Mouse (Mus musculus) hindbrain, postnatal 0 days (tissue): ENCODE measurements around the gene Slc38a2. TPM values are rescaled to one million over a fixed set of nuclear protein-coding genes. Genes with fewer than 3 reads are reported as not detected.

ENCODE experiments used
- ATAC-seq: fragments of 200-750 bp; cut with Nextera tagmentation; 2 replicates; pipeline ENCODE4 v1.8.0; 2017; ENCODE audit warnings: mild to moderate bottlenecking, moderate TSS enrichment, moderate library complexity
- DNase-seq: peaks from one replicate; pipeline ENCODE4 v3.0.0-alpha.2; 2015; ENCODE audit warnings: low spot score
- H3K27ac ChIP-seq: fragments of 300-500 bp; sonication (generic); 2 replicates; pipeline ENCODE4 v1.5.1; 2014; ENCODE audit warnings: mild to moderate bottlenecking
- H3K27me3 ChIP-seq: fragments of 300-500 bp; sonication (generic); 2 replicates; pipeline ENCODE4 v1.6.1; 2014; ENCODE audit warnings: low read length, mixed read lengths; ENCODE audit not compliant: insufficient read depth
- H3K36me3 ChIP-seq: fragments of 300-500 bp; sonication (generic); 2 replicates; pipeline ENCODE4 v1.6.1; 2014; ENCODE audit warnings: low read length, mixed read lengths; ENCODE audit not compliant: insufficient read depth
- H3K4me1 ChIP-seq: fragments of 300-500 bp; sonication (generic); 2 replicates; pipeline ENCODE4 v1.6.1; 2014; ENCODE audit warnings: antibody characterized with exemption, low read length, mixed read lengths; ENCODE audit not compliant: insufficient read depth
- H3K4me2 ChIP-seq: fragments of 300-500 bp; sonication (generic); 2 replicates; pipeline ENCODE4 v1.6.1; 2014; ENCODE audit warnings: low read depth, mild to moderate bottlenecking, low read length, moderate library complexity, mixed read lengths
- H3K4me3 ChIP-seq: fragments of 300-500 bp; sonication (generic); 2 replicates; pipeline ENCODE4 v1.5.1; 2014; ENCODE audit warnings: low read length
- H3K9ac ChIP-seq: fragments of 300-500 bp; sonication (generic); replicated peaks from 2 replicates; pipeline ENCODE4 v1.6.1; 2014; ENCODE audit warnings: mild to moderate bottlenecking, low read length, moderate library complexity, mixed read lengths
- H3K9me3 ChIP-seq: fragments of 300-500 bp; sonication (generic); 2 replicates; pipeline ENCODE4 v1.6.1; 2016; ENCODE audit warnings: low read length, mixed read lengths
- CTCF ChIP-seq: IDR thresholded peaks from 2 replicates; pipeline ENCODE4 v1.5.1; 2016; ENCODE audit warnings: antibody characterized with exemption, control low read depth, low read depth
- WGBS: fragments of 180-500 bp; shearing (Covaris S2); extraction: QIAGEN DNeasy Blood & Tissue Kit; methylation state at CpG from one replicate; pipeline ENCODE4 v1.1.7; 2014; 5-methylcytosine and 5-hydroxymethylcytosine counted together
- polyA plus RNA-seq: library from polyadenylated mRNA; unstranded; fragments of >200 nt; fragmentation: Nextera tagmentation; extraction: Ambion mirVana; gene quantifications from 2 replicates; pipeline ENCODE4 v1.2.1, GENCODE M21; 2015
- total RNA-seq: library from RNA; depleted of rRNA; stranded (reverse); fragments of >200 nt; gene quantifications from 2 replicates; pipeline ENCODE4 v1.2.3, GENCODE M21; 2014

Slc38a2 gene
- total and polyA plus RNA-seq, 2 experiments from 2014 or later, result 74.4 to 85.3 TPM

GRCm38 (mm10) chr15:96708976-96709490, 9.5 kb upstream of the Slc38a2 start:
- 20% methylated on average over 14 of the region's 14 CpGs for WGBS
- H3K27ac ChIP-seq, result peak overlapping the region; percentile 97
- peak overlapping the region; percentile 87 for H3K4me2 ChIP-seq
- no peaks in the 10 kb centered on the region for H3K9me3 ChIP-seq
- TF ChIP-seq CTCF, result no peak
- peak overlapping the region; percentile 94 for H3K9ac ChIP-seq
- ATAC-seq, result peak; percentile 24
- H3K4me3 ChIP-seq, result peak overlapping the region; percentile 62
- H3K36me3 ChIP-seq, result no peaks in the 10 kb centered on the region
- H3K4me1 ChIP-seq, result peaks cover 3% of the 10 kb centered on the region; the same call in 1 of the 2 replicates
- peak; percentile 45 for DNase-seq
- no peaks in the 10 kb centered on the region for H3K27me3 ChIP-seq

GRCm38 (mm10) chr15:96708428-96708827, 8.9 kb upstream of the Slc38a2 start:
- H3K27ac ChIP-seq, result no peak overlapping the region

GRCm38 (mm10) chr15:96707936-96708335, 8.4 kb upstream of the Slc38a2 start:
- 69% methylated on average over 2 of the region's 2 CpGs for WGBS
- Histone ChIP-seq H3K9me3 (no peaks in the 10 kb centered on the region), H3K27ac (no peak overlapping the region), H3K4me2 (no peak overlapping the region), H3K36me3 (no peaks in the 10 kb centered on the region), H3K9ac (no peak overlapping the region), H3K27me3 (no peaks in the 10 kb centered on the region), H3K4me1 (peaks cover 3% of the 10 kb centered on the region; the same call in 1 of the 2 replicates), H3K4me3 (no peak overlapping the region)
- DNase-seq, result no peak
- ATAC-seq, result no peak
- no peak for TF ChIP-seq CTCF

More at GRCm38 (mm10) chr15:96708428-96708827, 8.9 kb upstream of the Slc38a2 start:
- Histone ChIP-seq H3K4me2 (no peak overlapping the region), H3K4me1 (peaks cover 3% of the 10 kb centered on the region; the same call in 1 of the 2 replicates), H3K9me3 (no peaks in the 10 kb centered on the region), H3K36me3 (no peaks in the 10 kb centered on the region), H3K9ac (no peak overlapping the region), H3K4me3 (no peak overlapping the region), H3K27me3 (no peaks in the 10 kb centered on the region)
- whole genome bisulfite sequencing, result 83% methylated on average over 8 of the region's 8 CpGs
- ATAC-seq, result no peak
- TF ChIP-seq CTCF, result no peak
- no peak for DNase-seq

GRCm38 (mm10) chr15:96702466-96703031, 3.0 kb upstream of the Slc38a2 start:
- Histone ChIP-seq H3K27ac (no peak overlapping the region), H3K9ac (no peak overlapping the region), H3K9me3 (no peaks in the 10 kb centered on the region), H3K27me3 (no peaks in the 10 kb centered on the region), H3K4me2 (no peak overlapping the region), H3K36me3 (no peaks in the 10 kb centered on the region), H3K4me1 (0 out of 2 replicates have a peak, but pooled peaks cover under 1% of the 10 kb centered on the region), H3K4me3 (no peak overlapping the region)
- no peak for TF ChIP-seq CTCF
- 92% methylated on average over 12 of the region's 12 CpGs for WGBS
- DNase-seq (no peak), ATAC-seq (no peak)

GRCm38 (mm10) chr15:96700766-96701165, 1.2 kb upstream of the Slc38a2 start:
- H3K9ac ChIP-seq, result peak overlapping the region; percentile 99
- no peak for TF ChIP-seq CTCF
- no peaks in the 10 kb centered on the region for H3K9me3 ChIP-seq
- no peak for DNase-seq
- no peaks in the 10 kb centered on the region for H3K36me3 ChIP-seq
- peaks cover 8% of the 10 kb centered on the region; the same call in 1 of the 2 replicates for H3K4me1 ChIP-seq
- peak overlapping the region; percentile 76 for H3K4me2 ChIP-seq
- H3K4me3 ChIP-seq, result peak overlapping the region; percentile 96; the same call in 1 of the 2 replicates
- H3K27me3 ChIP-seq, result no peaks in the 10 kb centered on the region
- no peak for ATAC-seq
- H3K27ac ChIP-seq, result peak overlapping the region; percentile 99; the same call in 1 of the 2 replicates
- 31% methylated on average over 13 of the region's 13 CpGs for WGBS

GRCm38 (mm10) chr15:96698658-96699448, 677 bp downstream of the Slc38a2 start:
- ATAC-seq (peak; percentile 90), DNase-seq (peak; percentile 93)
- TF ChIP-seq CTCF, result no peak
- Histone ChIP-seq H3K4me3 (peak overlapping the region; percentile 96), H3K9ac (peak overlapping the region; percentile 99), H3K4me2 (peak overlapping the region; percentile 76), H3K36me3 (peaks cover 17% of the 10 kb centered on the region; the same call in 1 of the 2 replicates), H3K4me1 (peaks cover 8% of the 10 kb centered on the region; the same call in 1 of the 2 replicates), H3K9me3 (no peaks in the 10 kb centered on the region), H3K27me3 (no peaks in the 10 kb centered on the region), H3K27ac (peak overlapping the region; percentile 99)
- 2% methylated on average over 75 of the region's 101 CpGs for WGBS
